Mouse (Mus musculus): Measurements from ENCODE around the gene Cyp2d34. TPM values are rescaled to one million over a fixed set of nuclear protein-coding genes. Genes with fewer than 3 reads are reported as not detected.

The Cyp2d34 gene
- not detected for total RNA-seq (2021)
- long read RNA-seq, experiment 1, result 0 reads
- long read RNA-seq, experiment 2, result 0 reads

- DNase-seq (ENCODE audit: low spot score in 2 of 2), result no peak
Measured at GRCm38 (mm10) chr15:82620531-82621202, at the start of gene Cyp2d34. Gene Cyp2d34, minus strand, starts transcription at chr15:82620946.

- no peak for DNase-seq (ENCODE audit: low spot score in 2 of 2)
Measured at GRCm38 (mm10) chr15:82656346-82656745, 35.6 kb upstream of the Cyp2d34 start.

DNA sequence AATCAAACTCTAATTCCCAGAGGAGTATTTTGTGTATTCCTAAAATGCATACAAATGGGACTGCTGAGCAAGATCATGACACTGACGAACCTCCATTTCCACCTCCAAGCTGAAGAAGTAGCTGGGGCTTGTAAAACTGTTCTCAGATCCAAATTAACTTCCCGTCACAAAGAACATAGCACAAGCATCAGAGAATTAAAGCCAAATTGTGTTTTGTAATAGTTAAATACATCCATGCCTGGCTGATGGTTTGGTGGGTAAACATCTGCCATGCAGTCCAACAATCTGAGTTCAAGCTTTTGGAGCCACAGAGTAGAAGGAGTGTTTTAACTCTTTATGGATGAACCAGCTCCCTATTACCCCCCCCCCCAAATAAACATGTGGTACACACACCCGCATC, 23.6 kb upstream of the Cyp2d34 start:
- no peak for DNase-seq (ENCODE audit: low spot score in 2 of 2)

DNA sequence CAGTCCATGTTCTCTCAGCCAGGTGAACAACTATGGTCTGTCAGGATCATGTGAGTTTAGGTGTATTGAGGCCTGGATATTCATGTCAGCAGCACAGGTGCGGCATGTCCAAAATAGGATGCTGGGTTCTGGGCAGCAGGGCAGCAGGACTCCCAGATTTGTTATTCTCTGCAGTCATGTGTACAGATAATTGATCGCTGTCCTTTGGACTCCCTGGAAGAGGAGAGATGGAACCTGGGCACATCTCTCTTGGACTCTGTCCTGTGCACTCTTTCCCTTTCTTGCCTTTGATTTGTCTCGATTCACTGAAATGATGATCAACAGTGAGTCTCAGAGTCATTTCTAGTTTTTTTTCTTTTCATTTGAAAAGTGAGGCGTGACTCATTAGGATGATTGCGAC, 23.0 kb upstream of the Cyp2d34 start:
- no peak for DNase-seq (ENCODE audit: low spot score in 2 of 2)

- DNase-seq (ENCODE audit: low spot score in 2 of 2), result no peak
Measured at GRCm38 (mm10) chr15:82642771-82643170, 22.0 kb upstream of the Cyp2d34 start.

GRCm38 (mm10) chr15:82641921-82642320, 21.2 kb upstream of the Cyp2d34 start:
- DNase-seq (ENCODE audit: low spot score in 2 of 2), result no peak

DNA sequence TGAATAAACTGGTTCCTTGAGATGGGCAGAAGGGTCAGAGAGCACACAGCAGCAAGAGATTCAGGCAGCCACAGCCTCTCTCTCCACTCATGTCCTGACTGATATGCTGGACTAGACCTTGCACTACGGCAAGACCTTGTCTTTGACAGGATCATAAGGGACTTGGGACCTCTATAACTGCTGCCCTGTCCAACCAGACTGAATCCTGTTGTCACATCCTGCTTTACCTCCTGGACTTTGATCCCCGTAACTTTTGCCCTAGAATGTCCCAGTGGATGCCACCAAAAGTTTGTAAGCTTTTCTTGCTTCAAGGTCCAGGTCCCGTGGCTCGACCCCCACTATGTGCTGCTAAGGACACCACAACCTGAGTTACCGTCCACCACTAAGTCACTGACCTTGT, 20.6 kb upstream of the Cyp2d34 start:
- no peak for DNase-seq (ENCODE audit: low spot score in 2 of 2)

- DNase-seq (ENCODE audit: low spot score in 2 of 2), result no peak
Measured at GRCm38 (mm10) chr15:82640201-82640600, 19.5 kb upstream of the Cyp2d34 start.

DNA sequence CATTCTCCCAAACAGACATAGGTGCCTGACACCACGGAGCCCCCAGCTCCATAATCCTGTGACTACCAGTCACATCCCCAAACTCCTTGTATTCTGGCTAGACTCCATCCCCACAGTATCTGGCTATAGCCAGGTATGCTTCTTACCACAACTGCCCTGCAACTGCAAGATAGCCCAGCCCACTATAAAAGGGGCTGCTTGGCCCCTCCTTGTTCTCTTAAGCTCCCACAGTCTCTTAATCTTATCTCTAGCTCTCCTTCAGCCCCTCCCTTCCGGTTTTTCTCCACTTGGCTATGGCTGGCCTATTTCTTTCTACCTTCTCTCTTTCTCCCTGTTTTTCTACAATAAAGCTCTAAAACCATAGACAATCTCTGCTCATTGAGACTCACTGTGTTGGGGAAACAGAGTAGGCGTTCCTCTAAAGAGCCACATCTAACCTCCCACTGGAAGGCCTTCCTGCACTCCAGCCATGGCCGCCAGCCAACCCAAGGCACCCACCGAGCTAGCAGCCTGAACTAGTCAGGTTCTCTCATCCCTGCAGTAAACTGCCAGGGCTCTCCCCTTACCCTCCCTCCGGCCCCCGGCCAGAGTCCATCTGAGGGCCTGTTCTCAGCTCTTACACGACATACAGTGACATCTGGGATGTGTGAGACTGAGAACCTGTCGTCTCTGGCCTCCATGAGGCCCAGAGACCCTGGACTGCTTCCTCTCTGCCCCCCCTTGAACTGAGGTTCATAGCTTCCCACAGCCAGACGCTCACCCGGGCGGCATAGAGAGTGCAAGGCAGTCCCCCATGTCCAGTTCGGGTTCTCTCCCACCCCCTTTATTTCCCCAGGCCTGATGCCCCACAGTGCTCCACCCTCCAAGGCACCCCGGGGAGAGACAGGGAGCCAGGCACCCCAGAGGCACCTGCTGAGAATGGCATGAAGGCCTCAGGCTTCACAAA, 16.7 kb upstream of the Cyp2d34 start:
- DNase-seq (ENCODE audit: low spot score in 2 of 2), result no peak

GRCm38 (mm10) chr15:82634976-82635375, 14.2 kb upstream of the Cyp2d34 start:
- DNase-seq (ENCODE audit: low spot score in 2 of 2), result no peak

- DNase-seq (ENCODE audit: low spot score in 2 of 2), result no peak
Measured at GRCm38 (mm10) chr15:82621993-82622392, 1.2 kb upstream of the Cyp2d34 start.

DNA sequence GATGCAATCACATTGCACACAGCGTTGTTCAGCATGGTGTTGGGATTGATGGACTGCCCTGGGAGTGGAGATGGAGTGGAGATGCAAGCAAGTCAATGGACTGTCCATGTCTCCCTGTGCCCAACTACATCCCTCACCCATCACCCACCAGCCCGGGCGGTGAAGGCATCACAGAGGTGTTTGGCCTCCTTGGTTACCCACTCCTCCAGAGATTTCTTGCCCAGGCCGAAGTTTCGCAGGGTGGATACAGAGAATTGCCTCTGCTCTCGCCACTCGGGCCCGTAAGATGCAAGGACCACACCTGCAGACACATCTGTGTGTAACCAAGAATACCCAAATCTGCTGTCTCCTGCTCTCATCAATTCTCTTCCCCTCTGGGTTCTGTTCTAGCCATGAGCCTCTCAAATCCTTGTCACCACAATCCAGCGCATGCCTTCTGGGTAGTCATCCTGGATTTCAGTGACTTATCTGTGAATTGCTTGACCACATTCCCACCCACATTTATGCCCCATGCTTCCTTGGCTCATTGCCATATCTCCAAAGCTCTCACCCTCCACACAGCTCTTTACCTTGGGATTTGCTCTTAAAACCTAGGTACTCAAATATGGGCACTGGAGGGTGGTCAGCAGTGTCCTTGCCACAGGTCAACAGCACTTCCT, 2.3 kb downstream of the Cyp2d34 start:
- DNase-seq (ENCODE audit: low spot score in 2 of 2), result no peak

DNA sequence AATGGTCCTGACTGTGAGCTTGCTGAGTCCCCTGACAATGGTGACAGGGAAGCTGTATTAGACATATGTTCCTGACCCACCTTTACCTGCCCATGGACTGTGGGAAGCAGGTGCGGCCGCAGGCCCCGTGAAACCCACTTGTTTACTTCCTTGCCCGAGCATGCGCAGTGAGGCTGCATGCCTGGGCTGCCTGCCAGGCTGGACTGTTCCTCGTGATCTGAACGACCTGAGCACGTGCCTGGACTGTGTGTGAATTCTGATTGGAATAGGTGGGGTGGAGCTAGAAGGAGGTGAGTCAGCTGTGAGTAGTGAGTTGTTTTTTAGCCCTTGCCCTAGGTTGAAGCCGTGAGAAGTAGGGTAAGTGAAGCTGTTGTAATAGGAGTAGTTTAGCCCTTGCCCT, 38.1 kb downstream of the Cyp2d34 start:
- no peak for DNase-seq (ENCODE audit: low spot score in 2 of 2)

DNA sequence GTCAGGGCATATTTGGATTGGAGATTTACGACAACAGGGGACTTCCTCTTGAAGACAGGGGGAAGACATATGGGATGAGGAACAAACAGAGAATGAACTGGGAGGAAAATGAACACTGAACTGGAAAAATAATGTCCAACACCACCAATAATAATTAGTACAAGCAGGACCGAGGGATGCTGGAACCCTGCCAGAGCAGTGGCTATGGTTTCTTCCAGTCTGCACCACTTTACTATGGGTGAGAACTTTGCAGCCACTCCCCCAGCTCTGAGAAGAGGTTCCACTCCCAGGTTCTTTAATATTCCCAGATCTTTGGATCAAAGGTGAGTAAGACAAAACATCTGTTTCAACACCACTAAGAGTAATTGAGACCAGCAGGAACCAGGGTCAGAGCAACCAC, 41.7 kb downstream of the Cyp2d34 start:
- DNase-seq (ENCODE audit: low spot score in 2 of 2), result no peak

GRCm38 (mm10) chr15:82572856-82573255, 47.9 kb downstream of the Cyp2d34 start:
- no peak for DNase-seq (ENCODE audit: low spot score in 2 of 2)

Small RNA genes lying within 50 kb of the gene (microRNA-seq; reads per million reads assigned to microRNA genes)
- gene Gm27463, result 0 reads per million in 2 experiments
- 0 reads per million in 2 experiments for gene Gm27742

Other genes starting within 250 kb of the Cyp2d34 start
- gene Cyp2d22, start 240.7 kb downstream of the Cyp2d34 start, total RNA-seq (2021), result 10 to 100 TPM; 36.4 to 40.9 TPM
- under 1 TPM in 1 of 2 experiments, not detected in 1; 0.35 TPM for gene Cyp2d11, start 226.9 kb downstream of the Cyp2d34 start, total RNA-seq (2021)
- gene Cyp2d10, start 213.8 kb downstream of the Cyp2d34 start, total RNA-seq (2021), result under 1 TPM in 1 of 2 experiments, not detected in 1; 0.46 TPM
- gene Cyp2d9, start 187.5 kb downstream of the Cyp2d34 start, total RNA-seq (2021), result not detected
- gene Cyp2d12, start 65.9 kb downstream of the Cyp2d34 start, total RNA-seq (2021), result not detected
- not detected for gene Cyp2d40, start 143.2 kb upstream of the Cyp2d34 start, total RNA-seq (2021)
- not detected for gene Cyp2d26, start 173.3 kb upstream of the Cyp2d34 start, total RNA-seq (2021)